Mouse (Mus musculus): ENCODE measurements around the gene Ret. TPM values are rescaled to one million over a fixed set of nuclear protein-coding genes. Genes with fewer than 3 reads are reported as not detected.

The Ret gene
- polyA plus RNA-seq, 1 experiment from 2014 or later: 14.7 TPM

DNA sequence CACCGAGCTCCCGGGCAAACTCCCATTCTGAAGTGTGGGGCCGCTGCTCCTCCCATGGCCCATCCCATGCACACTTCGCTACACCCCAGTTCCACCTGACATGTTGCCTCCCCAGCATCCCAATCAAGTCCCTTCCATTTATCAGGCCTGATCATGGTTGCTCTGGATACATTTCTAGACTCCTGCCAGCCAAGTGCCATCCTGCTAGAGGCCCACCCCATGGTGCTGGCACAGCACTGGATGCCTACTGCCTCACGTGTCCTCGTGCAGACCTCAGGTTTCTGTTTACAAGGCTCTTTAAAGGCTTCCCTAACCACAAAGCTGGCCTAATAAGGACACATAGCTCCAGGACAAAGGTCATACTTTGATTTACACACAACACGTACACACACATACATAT lies 26.1 kb downstream of the Ret start:
- no peaks in the 10 kb centered on the region for H3K4me1 ChIP-seq (replicated peaks)
- H3K4me2 ChIP-seq (replicated peaks): no peak overlapping the region
- no peak overlapping the region for H3K27ac ChIP-seq
- H3K27me3 ChIP-seq (replicated peaks): no peaks in the 10 kb centered on the region
- H3K4me3 ChIP-seq (replicated peaks): no peak overlapping the region
- ATAC-seq: no peak
- WGBS: 82% methylated on average over 7 of the region's 7 CpGs
- H3K36me3 ChIP-seq: no peaks in the 10 kb centered on the region
- H3K9ac ChIP-seq: no peak overlapping the region
- no peaks in the 10 kb centered on the region for H3K9me3 ChIP-seq

DNA sequence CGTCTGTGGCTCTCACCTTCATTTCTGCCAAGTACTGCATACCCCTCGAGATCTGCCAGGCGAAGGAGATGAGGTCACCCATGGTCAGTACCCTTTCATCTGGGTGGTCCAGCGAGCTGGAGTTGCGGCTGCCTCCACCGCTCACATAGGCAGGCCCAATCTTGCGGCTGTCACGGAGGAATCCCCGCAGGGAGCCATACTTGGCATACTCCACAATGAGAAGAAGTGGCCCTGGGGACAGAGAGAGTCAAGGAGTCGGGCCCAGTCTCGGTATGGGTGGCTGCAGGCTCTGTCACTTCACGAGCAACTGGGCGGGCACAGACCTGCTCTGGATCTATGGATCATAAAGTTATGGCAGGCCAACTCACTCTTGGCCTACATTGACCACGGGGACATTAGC lies 29.4 kb downstream of the Ret start:
- Histone ChIP-seq H3K9me3 (no peaks in the 10 kb centered on the region), H3K9ac (no peak overlapping the region), H3K36me3 (no peaks in the 10 kb centered on the region), H3K27me3 (replicated peaks) (no peaks in the 10 kb centered on the region), H3K27ac (no peak overlapping the region), H3K4me3 (replicated peaks) (no peak overlapping the region), H3K4me1 (replicated peaks) (no peaks in the 10 kb centered on the region), H3K4me2 (replicated peaks) (no peak overlapping the region)
- WGBS: 80% methylated on average over 14 of the region's 14 CpGs
- no peak for ATAC-seq

- Histone ChIP-seq H3K9me3 (no peaks in the 10 kb centered on the region), H3K4me3 (replicated peaks) (no peak overlapping the region), H3K4me2 (replicated peaks) (no peak overlapping the region), H3K4me1 (replicated peaks) (no peaks in the 10 kb centered on the region), H3K36me3 (no peaks in the 10 kb centered on the region), H3K27ac (no peak overlapping the region), H3K27me3 (replicated peaks) (no peaks in the 10 kb centered on the region), H3K9ac (no peak overlapping the region)
- no peak for ATAC-seq
- 88% methylated on average over 9 of the region's 9 CpGs for WGBS
Measured at GRCm38 (mm10) chr6:118167013-118167412, 30.5 kb downstream of the Ret start.

DNA sequence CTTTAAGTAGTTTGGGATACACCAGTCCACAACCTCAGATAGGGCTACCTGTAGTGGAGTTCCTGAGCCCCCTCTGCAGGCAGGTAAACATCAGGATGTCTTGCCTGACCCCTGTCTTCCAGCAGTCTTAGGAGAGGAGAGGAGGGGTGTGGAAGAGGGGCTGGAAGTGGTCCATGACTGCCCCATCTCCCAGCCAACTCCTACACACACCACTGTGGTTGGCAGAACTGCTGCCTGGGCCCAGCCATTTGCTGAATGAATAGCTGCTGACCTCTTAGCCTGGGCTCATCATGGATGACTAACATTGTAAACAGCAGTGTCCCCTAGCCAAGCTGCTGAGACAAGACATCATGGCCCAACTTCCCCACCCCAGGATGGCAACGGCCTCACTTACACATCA lies 32.0 kb downstream of the Ret start:
- Histone ChIP-seq H3K4me1 (replicated peaks) (no peaks in the 10 kb centered on the region), H3K9me3 (no peaks in the 10 kb centered on the region), H3K4me3 (replicated peaks) (no peak overlapping the region), H3K4me2 (replicated peaks) (no peak overlapping the region), H3K27ac (no peak overlapping the region), H3K36me3 (no peaks in the 10 kb centered on the region), H3K27me3 (replicated peaks) (no peaks in the 10 kb centered on the region), H3K9ac (no peak overlapping the region)
- 88% methylated on average over 1 of the region's 1 CpGs for WGBS
- no peak for ATAC-seq

DNA sequence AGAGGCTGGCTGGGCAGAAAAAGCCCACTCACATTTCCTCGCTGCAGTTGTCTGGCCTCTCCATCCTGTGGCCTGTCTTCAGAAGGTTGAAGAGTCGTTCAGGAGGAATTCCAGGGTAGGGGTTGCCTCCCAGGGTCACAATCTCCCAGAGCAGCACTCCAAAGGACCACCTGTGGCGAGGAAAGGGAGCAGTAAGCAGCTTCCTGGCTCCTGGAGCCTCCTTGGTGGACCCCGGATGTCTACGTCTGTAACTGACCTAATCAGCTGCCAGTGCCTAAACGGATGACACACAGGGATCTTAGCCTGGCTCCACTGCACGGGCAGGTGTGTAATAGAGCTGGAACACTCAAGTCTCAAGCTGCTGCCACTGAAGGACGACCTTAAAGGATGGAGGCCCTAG lies 32.8 kb downstream of the Ret start:
- Histone ChIP-seq H3K4me2 (replicated peaks) (no peak overlapping the region), H3K9me3 (no peaks in the 10 kb centered on the region), H3K27ac (no peak overlapping the region), H3K4me3 (replicated peaks) (no peak overlapping the region), H3K36me3 (no peaks in the 10 kb centered on the region), H3K9ac (no peak overlapping the region), H3K4me1 (replicated peaks) (no peaks in the 10 kb centered on the region), H3K27me3 (replicated peaks) (no peaks in the 10 kb centered on the region)
- 62% methylated on average over 8 of the region's 8 CpGs for WGBS
- ATAC-seq: no peak

DNA sequence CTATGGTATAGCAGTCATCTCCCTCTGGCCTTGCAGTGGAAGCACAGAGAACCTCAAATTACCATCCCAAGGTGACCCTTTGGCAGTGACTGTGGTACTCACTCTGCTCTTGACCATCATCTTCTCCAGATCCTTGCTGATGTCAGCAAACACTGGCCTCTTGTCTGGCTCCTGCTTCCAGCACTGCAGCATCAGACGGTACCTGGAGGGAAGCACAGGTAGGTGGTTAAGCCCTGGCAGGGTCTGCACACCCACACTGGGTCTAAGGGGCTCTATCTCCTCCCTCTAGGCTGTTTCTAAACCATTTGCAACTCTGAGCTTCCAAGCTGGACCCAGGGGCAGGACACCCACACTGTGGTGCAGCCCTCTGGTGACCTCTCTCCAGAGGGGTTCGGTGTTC lies 34.4 kb downstream of the Ret start:
- Histone ChIP-seq H3K9ac (no peak overlapping the region), H3K4me1 (replicated peaks) (no peaks in the 10 kb centered on the region), H3K4me3 (replicated peaks) (no peak overlapping the region), H3K4me2 (replicated peaks) (no peak overlapping the region), H3K36me3 (no peaks in the 10 kb centered on the region), H3K9me3 (no peaks in the 10 kb centered on the region), H3K27ac (no peak overlapping the region), H3K27me3 (replicated peaks) (no peaks in the 10 kb centered on the region)
- WGBS: 92% methylated on average over 2 of the region's 2 CpGs
- no peak for ATAC-seq

DNA sequence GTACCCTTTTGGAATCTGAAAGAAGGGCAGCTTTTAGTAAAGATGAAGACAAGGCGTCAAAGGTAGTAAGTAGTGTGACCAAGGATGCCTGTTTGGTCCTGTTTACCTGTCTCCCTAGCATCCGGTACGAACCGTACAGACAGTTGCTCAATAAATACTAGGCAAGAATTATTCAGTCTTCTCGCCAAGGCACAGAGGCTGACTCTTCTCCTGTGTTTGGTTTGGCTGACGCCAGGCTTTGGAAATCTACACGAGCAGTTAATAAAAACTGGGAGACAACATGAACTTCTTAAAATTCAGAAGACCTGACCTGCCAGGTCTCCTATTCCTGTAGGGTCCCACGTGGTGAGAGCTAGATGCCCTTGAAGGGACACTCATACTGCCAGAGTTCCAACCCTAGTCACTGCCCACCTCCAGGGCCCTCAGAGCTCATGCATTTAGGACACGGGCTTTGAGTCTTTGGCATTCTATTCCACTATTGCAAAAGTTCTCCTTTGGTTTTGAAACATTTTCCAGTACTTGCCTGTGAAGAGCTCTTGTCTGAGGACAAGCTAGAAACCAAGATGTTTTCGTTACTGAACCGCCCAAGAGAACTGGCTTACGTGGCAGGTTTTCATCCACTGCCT lies 34.9 kb downstream of the Ret start:
- H3K4me2 ChIP-seq (replicated peaks): no peak overlapping the region
- H3K9ac ChIP-seq: no peak overlapping the region
- 88% methylated on average over 12 of the region's 12 CpGs for WGBS
- no peaks in the 10 kb centered on the region for H3K9me3 ChIP-seq
- no peak overlapping the region for H3K4me3 ChIP-seq (replicated peaks)
- no peaks in the 10 kb centered on the region for H3K36me3 ChIP-seq
- ATAC-seq: no peak
- H3K27ac ChIP-seq: no peak overlapping the region
- no peaks in the 10 kb centered on the region for H3K4me1 ChIP-seq (replicated peaks)
- no peaks in the 10 kb centered on the region for H3K27me3 ChIP-seq (replicated peaks)

GRCm38 (mm10) chr6:118153091-118153490 lies 44.4 kb downstream of the Ret start:
- Histone ChIP-seq H3K36me3 (no peaks in the 10 kb centered on the region), H3K27ac (no peak overlapping the region), H3K4me3 (replicated peaks) (no peak overlapping the region), H3K9me3 (no peaks in the 10 kb centered on the region), H3K9ac (no peak overlapping the region), H3K27me3 (replicated peaks) (no peaks in the 10 kb centered on the region), H3K4me1 (replicated peaks) (no peaks in the 10 kb centered on the region), H3K4me2 (replicated peaks) (no peak overlapping the region)
- WGBS: 86% methylated on average over 5 of the region's 5 CpGs
- no peak for ATAC-seq

DNA sequence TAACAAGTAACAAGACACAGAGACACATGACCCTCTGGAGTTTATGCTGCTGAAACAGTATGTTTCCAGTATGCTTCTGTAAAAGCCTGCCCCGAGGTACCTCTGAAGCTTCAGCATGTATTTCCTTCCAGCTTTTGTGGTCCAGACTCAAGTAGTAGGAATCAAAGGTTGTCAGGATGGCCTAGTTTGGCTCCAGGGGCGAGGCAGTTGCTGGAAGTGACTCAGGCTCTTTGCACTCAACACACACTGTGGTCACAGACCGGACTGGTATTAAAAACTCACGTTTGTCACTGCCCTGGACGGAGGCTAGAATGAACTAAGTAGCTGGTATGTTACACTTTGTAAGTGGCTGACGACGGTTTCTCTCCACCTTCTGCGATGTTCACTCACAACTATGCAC lies 46.5 kb downstream of the Ret start:
- H3K36me3 ChIP-seq: no peaks in the 10 kb centered on the region
- no peak overlapping the region for H3K9ac ChIP-seq
- no peak overlapping the region for H3K4me3 ChIP-seq (replicated peaks)
- no peak overlapping the region for H3K4me2 ChIP-seq (replicated peaks)
- H3K27me3 ChIP-seq (replicated peaks): no peaks in the 10 kb centered on the region
- no peak for ATAC-seq
- no peaks in the 10 kb centered on the region for H3K9me3 ChIP-seq
- 83% methylated on average over 8 of the region's 8 CpGs for WGBS
- no peak overlapping the region for H3K27ac ChIP-seq
- no peaks in the 10 kb centered on the region for H3K4me1 ChIP-seq (replicated peaks)

DNA sequence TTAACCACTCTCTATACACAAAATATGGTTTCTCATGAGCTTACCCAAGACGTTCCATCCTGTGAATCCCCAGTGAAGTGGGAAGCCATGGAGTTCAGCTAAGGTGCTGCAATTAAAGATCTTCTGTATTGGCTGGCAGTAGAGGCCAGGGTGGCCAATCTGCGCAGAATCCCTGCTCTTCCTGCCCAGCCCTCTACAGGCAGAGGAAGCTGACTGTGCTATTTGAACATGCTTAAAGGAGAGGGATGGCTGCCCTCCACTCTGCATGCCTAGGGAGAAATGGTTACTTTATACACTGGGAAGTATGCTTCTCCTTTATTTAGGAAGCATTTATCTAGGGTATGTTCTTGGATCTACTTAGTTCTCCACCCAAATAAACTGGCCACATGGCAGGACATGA lies 47.0 kb downstream of the Ret start:
- no peak for ATAC-seq
- no peaks in the 10 kb centered on the region for H3K36me3 ChIP-seq
- no peaks in the 10 kb centered on the region for H3K27me3 ChIP-seq (replicated peaks)
- no peaks in the 10 kb centered on the region for H3K9me3 ChIP-seq
- H3K9ac ChIP-seq: no peak overlapping the region
- no peaks in the 10 kb centered on the region for H3K4me1 ChIP-seq (replicated peaks)
- 80% methylated on average over 2 of the region's 2 CpGs for WGBS
- no peak overlapping the region for H3K4me2 ChIP-seq (replicated peaks)
- no peak overlapping the region for H3K4me3 ChIP-seq (replicated peaks)
- H3K27ac ChIP-seq: no peak overlapping the region

DNA sequence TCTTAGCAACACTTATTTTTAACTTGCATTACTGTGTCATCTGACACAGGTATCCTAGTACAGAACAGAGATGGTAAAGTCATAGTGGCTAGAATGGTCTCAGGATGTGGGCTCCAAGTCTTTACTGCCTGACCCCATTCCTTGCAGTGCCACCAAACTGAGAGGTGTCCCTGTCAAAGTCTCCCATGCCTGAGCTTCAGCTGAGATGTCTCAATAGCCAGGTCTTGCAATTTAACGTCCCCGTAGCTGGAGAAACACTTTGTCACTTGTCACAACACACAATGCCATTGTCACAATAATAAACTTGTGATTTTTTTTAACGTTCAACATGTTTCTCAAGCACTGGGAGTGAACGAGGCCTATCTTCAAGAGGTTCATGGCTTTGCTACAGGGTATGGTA lies 47.4 kb downstream of the Ret start:
- H3K4me2 ChIP-seq (replicated peaks): no peak overlapping the region
- no peaks in the 10 kb centered on the region for H3K36me3 ChIP-seq
- H3K4me1 ChIP-seq (replicated peaks): no peaks in the 10 kb centered on the region
- H3K9me3 ChIP-seq: no peaks in the 10 kb centered on the region
- no peak overlapping the region for H3K9ac ChIP-seq
- WGBS: 82% methylated on average over 4 of the region's 4 CpGs
- no peaks in the 10 kb centered on the region for H3K27me3 ChIP-seq (replicated peaks)
- no peak for ATAC-seq
- H3K4me3 ChIP-seq (replicated peaks): no peak overlapping the region
- no peak overlapping the region for H3K27ac ChIP-seq

- H3K4me3 ChIP-seq (replicated peaks): no peak overlapping the region
- no peaks in the 10 kb centered on the region for H3K36me3 ChIP-seq
- no peak overlapping the region for H3K4me2 ChIP-seq (replicated peaks)
- no peaks in the 10 kb centered on the region for H3K4me1 ChIP-seq (replicated peaks)
- H3K9ac ChIP-seq: no peak overlapping the region
- no peaks in the 10 kb centered on the region for H3K27me3 ChIP-seq (replicated peaks)
- ATAC-seq: no peak
- WGBS: 68% methylated on average over 6 of the region's 6 CpGs
- no peak overlapping the region for H3K27ac ChIP-seq
- no peaks in the 10 kb centered on the region for H3K9me3 ChIP-seq
Measured at GRCm38 (mm10) chr6:118140961-118141360, 56.6 kb downstream of the Ret start.

DNA sequence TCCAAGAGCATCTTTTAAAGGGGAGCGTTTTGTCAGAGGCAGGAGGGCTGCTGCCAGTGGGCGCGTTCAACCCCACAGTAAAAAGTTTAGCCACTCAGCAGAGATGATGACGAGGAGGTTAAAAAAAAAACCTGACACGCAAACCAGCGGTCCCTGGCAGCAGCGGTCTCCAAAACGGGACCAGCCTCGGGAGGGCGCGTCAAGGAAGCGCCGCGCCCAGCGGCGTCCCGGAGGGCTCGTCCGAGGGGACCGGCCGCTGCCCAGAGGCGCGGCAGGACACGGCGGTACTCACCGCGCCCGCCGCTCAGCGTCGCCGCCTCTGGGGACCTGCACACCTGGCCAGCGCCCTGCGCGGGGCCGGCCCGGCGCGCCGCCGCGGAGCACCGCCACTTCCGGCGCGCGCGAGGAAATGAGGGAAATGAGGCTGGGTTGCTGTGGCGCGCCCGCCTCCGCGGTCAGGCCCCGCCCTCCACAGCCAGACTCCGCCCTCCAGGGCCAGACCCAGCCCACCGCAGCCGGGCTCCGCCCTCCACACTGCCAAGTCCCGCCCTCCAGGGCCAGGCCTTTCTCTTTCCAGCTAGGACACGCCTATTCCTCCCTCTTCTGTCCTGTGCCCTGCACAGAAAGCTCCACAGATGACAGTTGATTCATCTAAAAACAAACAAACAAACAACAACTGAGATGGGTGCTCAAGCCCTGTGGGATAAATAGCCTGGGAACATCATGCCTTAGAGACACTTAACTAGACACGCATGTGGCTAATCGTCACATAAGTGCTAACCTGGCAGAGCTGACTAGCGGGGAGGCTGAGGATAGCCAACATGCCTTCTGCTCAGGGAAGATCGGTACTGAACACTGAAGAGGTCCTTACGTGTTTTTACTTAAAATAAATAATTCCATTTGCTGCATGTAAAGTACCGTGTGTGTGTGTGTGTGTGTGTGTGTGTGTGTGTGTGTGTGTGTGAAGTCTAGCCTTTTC lies 58.5 kb downstream of the Ret start, which contains the start of gene Csgalnact2:
Gene Csgalnact2, minus strand, starts transcription at position 410 of the 979 bp plus-strand sequence.
- Histone ChIP-seq H3K4me3 (replicated peaks) (peak within 1 kb of the TSS; percentile 84), H3K9ac (peak within 1 kb of the TSS; percentile 71), H3K4me1 (replicated peaks) (no peaks in the 10 kb centered on the region), H3K9me3 (no peaks in the 10 kb centered on the region), H3K36me3 (no peaks in the 10 kb centered on the region), H3K27me3 (replicated peaks) (no peaks in the 10 kb centered on the region), H3K27ac (peak within 1 kb of the TSS; percentile 61; the same call in 1 of the 2 replicates), H3K4me2 (replicated peaks) (peak within 1 kb of the TSS; percentile 60)
- ATAC-seq: peak; percentile 100
- WGBS: 5% methylated on average over 66 of the region's 66 CpGs

Data from intestine, embryonic 15.5 days (tissue).